Mouse (Mus musculus) ES-Bruce4 (cell line): ENCODE measurements around the gene Stk38.

Experiments
- CTCF ChIP-seq: IDR thresholded peaks from one replicate; pipeline ENCODE4 v1.8.1; 2011; ENCODE audit warnings: low read depth, low read length
- EP300 ChIP-seq: IDR thresholded peaks from 2 replicates; pipeline ENCODE4 v1.6.1; 2011; ENCODE audit warnings: low read depth, low read length; ENCODE audit not compliant: insufficient read depth
- POLR2A ChIP-seq: IDR thresholded peaks from one replicate; pipeline ENCODE4 v1.8.1; 2011; ENCODE audit warnings: low read length; ENCODE audit not compliant: insufficient read depth

GRCm38 (mm10) chr17:28932274-28932673 is 75.5 kb downstream of the Stk38 start:
- TF ChIP-seq EP300: no peak
- no peak for TF ChIP-seq CTCF
- TF ChIP-seq POLR2A: no peak
